Mouse (Mus musculus) olfactory bulb, adult 2 months (tissue): ENCODE results near the gene Tenm4.

Experiments used
- CTCF ChIP-seq: fragments of 200-500 bp; IDR thresholded peaks from 2 replicates; pipeline ENCODE4 v1.5.1; 2012; ENCODE audit warnings: low read depth, mild to moderate bottlenecking, low read length, moderate library complexity; ENCODE audit not compliant: insufficient read depth
- POLR2A ChIP-seq: fragments of 200-500 bp; IDR thresholded peaks from 2 replicates; pipeline ENCODE4 v1.6.1; 2012; ENCODE audit warnings: mild to moderate bottlenecking, low read depth, low read length, moderate library complexity; ENCODE audit not compliant: insufficient read depth

GRCm38 (mm10) chr7:96890987-96891386, 719.9 kb downstream of the Tenm4 start:
- TF ChIP-seq CTCF (no peak), POLR2A (no peak)
